Comparison of ENCODE assay signal across 11 mouse cellular contexts in genomic region chr19:42795801-42796200, GRCm38 (mm10). TPM values are rescaled to one million over a fixed set of nuclear protein-coding genes. Genes with fewer than 3 reads are reported as not detected.
A peak's percentile ranks its signal among the peaks of the same experiment; 100 is the strongest.
DNase-seq lines count a peak whose midpoint lies in the region; ATAC-seq and TF ChIP-seq lines count a peak whose summit lies in the region.
"Had no signal": no experiment of that assay in that cellular context is flagged by ENCODE, and none has a peak within 500 bp of the region (broad histone marks: within the 10 kb centered on the region; RNA-seq: fewer than 3 reads in every experiment).

No protein-coding gene starts in this region.

- peak overlapping the region; percentile 54 for H3K4me3 ChIP-seq in heart, embryonic 12.5 days
- H3K4me3 ChIP-seq in E14TG2a.4 (replicated peaks; ENCODE audit: low read length) = peak overlapping the region; percentile 75
- H3K4me3 ChIP-seq in forebrain, embryonic 15.5 days = no peak overlapping the region; the same call in 1 of the 2 replicates
- H3K4me3 ChIP-seq in limb, embryonic 15.5 days = peak overlapping the region; percentile 35; the same call in 1 of the 2 replicates

- ATAC-seq in heart, embryonic 12.5 days (ENCODE audit: insufficient number of reproducible peaks, low FRiP score) = no peak
- ATAC-seq in forebrain, embryonic 15.5 days (replicated peaks) = no peak
- no peak for ATAC-seq in limb, embryonic 15.5 days (ENCODE audit: insufficient number of reproducible peaks, low FRiP score, low TSS enrichment, low read depth)
- ATAC-seq: inflammation-experienced regulatory T-cells, adult 6 months had no signal

- 35% methylated on average over 9 of the region's 9 CpGs for WGBS in heart, embryonic 12.5 days
- 25% methylated on average over 9 of the region's 9 CpGs for WGBS in forebrain, embryonic 15.5 days
- 24% methylated on average over 9 of the region's 9 CpGs for WGBS in limb, embryonic 15.5 days

- H3K27me3 ChIP-seq in heart, embryonic 12.5 days (replicated peaks) = peaks cover 20% of the 10 kb centered on the region
- peaks cover 33% of the 10 kb centered on the region for H3K27me3 ChIP-seq in E14TG2a.4 (ENCODE audit: insufficient read depth, low read length)
- H3K27me3 ChIP-seq in forebrain, embryonic 15.5 days = peaks cover 6% of the 10 kb centered on the region; the same call in 1 of the 2 replicates
- H3K27me3 ChIP-seq in limb, embryonic 15.5 days = 0 out of 2 replicates have a peak, but pooled peaks cover 3% of the 10 kb centered on the region

- no peak for DNase-seq in heart, postnatal 25 days (ENCODE audit: low spot score)
- DNase-seq in thymus, postnatal 0 days (ENCODE audit: low spot score) = no peak
- no peak for DNase-seq in gastrocnemius, postnatal 10 days
- no peak for DNase-seq in right cerebral cortex, postnatal 14 days
- DNase-seq: cerebellum, postnatal 25 days had no signal

- no peak for TF ChIP-seq CTCF in E14TG2a.4 (conservative IDR thresholded peaks at IDR 0.05; ENCODE audit: low read length)

- no peaks in the 10 kb centered on the region for H3K36me3 ChIP-seq in heart, embryonic 12.5 days
- no peaks in the 10 kb centered on the region for H3K36me3 ChIP-seq in E14TG2a.4 (ENCODE audit: insufficient read depth, low read length)
- no peaks in the 10 kb centered on the region for H3K36me3 ChIP-seq in forebrain, embryonic 15.5 days
- H3K36me3 ChIP-seq in limb, embryonic 15.5 days = no peaks in the 10 kb centered on the region

- intact Hi-C loops in heart, postnatal 25 days (cut with DNase I) = loop anchor here (1.0 to 10.0 kb wide), 4 partner anchors 226 to 689 kb away; no protein-coding TSS in a partner anchor

- no peaks in the 10 kb centered on the region for H3K9me3 ChIP-seq in heart, embryonic 12.5 days (replicated peaks)
- no peaks in the 10 kb centered on the region for H3K9me3 ChIP-seq in E14TG2a.4 (ENCODE audit: low read length)
- H3K9me3 ChIP-seq in forebrain, embryonic 15.5 days = no peaks in the 10 kb centered on the region
- H3K9me3 ChIP-seq in limb, embryonic 15.5 days = no peaks in the 10 kb centered on the region

- no peak overlapping the region for H3K27ac ChIP-seq in heart, embryonic 12.5 days (ENCODE audit: poor library complexity, severe bottlenecking)
- no peak overlapping the region for H3K27ac ChIP-seq in forebrain, embryonic 15.5 days (replicated peaks)
- H3K27ac ChIP-seq in limb, embryonic 15.5 days = no peak overlapping the region
- H3K27ac ChIP-seq: macrophage had no signal

- peaks cover 9% of the 10 kb centered on the region for H3K4me1 ChIP-seq in heart, embryonic 12.5 days (replicated peaks)
- peaks cover 7% of the 10 kb centered on the region for H3K4me1 ChIP-seq in E14TG2a.4 (replicated peaks; ENCODE audit: low read depth, low read length)
- peaks cover 7% of the 10 kb centered on the region; the same call in 1 of the 2 replicates for H3K4me1 ChIP-seq in forebrain, embryonic 15.5 days
- H3K4me1 ChIP-seq in limb, embryonic 15.5 days = peaks cover 9% of the 10 kb centered on the region

- H3K9ac ChIP-seq in heart, embryonic 12.5 days = no peak overlapping the region
- H3K9ac ChIP-seq in forebrain, embryonic 15.5 days (replicated peaks) = no peak overlapping the region; the same call in 1 of the 2 replicates
- H3K9ac ChIP-seq in limb, embryonic 15.5 days = no peak overlapping the region

- H3K4me2 ChIP-seq in heart, embryonic 12.5 days = peak overlapping the region; percentile 97
- H3K4me2 ChIP-seq in forebrain, embryonic 15.5 days (replicated peaks) = peak overlapping the region; percentile 65
- peak overlapping the region; percentile 76 for H3K4me2 ChIP-seq in limb, embryonic 15.5 days

RNA-seq across cellular contexts. Expression of gene Hps1, which starts 16.0 kb away (rescaled TPM):
- polyA plus RNA-seq in heart, embryonic 12.5 days (2016; fragmentation: Nextera tagmentation; extraction: Ambion mirVana) = 9.1 and 10.0 TPM in 2 replicates
- total RNA-seq in heart, postnatal 25 days (2021) = 1 to 10 TPM; 1.8 to 2.2 TPM
- polyA plus RNA-seq in forebrain, embryonic 15.5 days (2015; fragmentation: Nextera tagmentation; extraction: Ambion mirVana) = 13.8 and 14.0 TPM in 2 replicates
- 15.3 and 16.8 TPM in 2 replicates for polyA plus RNA-seq in limb, embryonic 15.5 days (2015; fragmentation: Nextera tagmentation; extraction: Ambion mirVana)
- 16.0 and 16.5 TPM in 2 replicates for polyA plus RNA-seq in thymus, postnatal 0 days (2015; fragmentation: Nextera tagmentation; extraction: Ambion mirVana)
- 1 to 10 TPM; 2.8 to 4.4 TPM for total RNA-seq in gastrocnemius, postnatal 10 days (2021)

RNA-seq across cellular contexts. Expression of gene Pyroxd2, which starts 43.2 kb away (rescaled TPM):
- 4.3 and 4.4 TPM in 2 replicates for polyA plus RNA-seq in heart, embryonic 12.5 days (2016; fragmentation: Nextera tagmentation; extraction: Ambion mirVana)
- 1 to 10 TPM; 3.5 to 4.4 TPM for total RNA-seq in heart, postnatal 25 days (2021)
- polyA plus RNA-seq in forebrain, embryonic 15.5 days (2015; fragmentation: Nextera tagmentation; extraction: Ambion mirVana) = 1.9 and 2.0 TPM in 2 replicates
- 3.1 and 3.5 TPM in 2 replicates for polyA plus RNA-seq in limb, embryonic 15.5 days (2015; fragmentation: Nextera tagmentation; extraction: Ambion mirVana)
- 0.69 and 0.89 TPM in 2 replicates for polyA plus RNA-seq in thymus, postnatal 0 days (2015; fragmentation: Nextera tagmentation; extraction: Ambion mirVana)
- total RNA-seq in gastrocnemius, postnatal 10 days (2021) = 1 to 10 TPM; 3.1 to 5.0 TPM
